Mouse (Mus musculus) stomach, embryonic 16.5 days (tissue): ENCODE measurements around the gene Slc25a33. TPM values are rescaled to one million over a fixed set of nuclear protein-coding genes. Genes with fewer than 3 reads are reported as not detected.
"Not testable (repeated sequence)": the region's sequence is repeated elsewhere in the genome, so short reads cannot be mapped to it uniquely, and the experiment has no call there.

Source experiments
- ATAC-seq: fragments of 200-750 bp; cut with Nextera tagmentation; 2 replicates; pipeline ENCODE4 v1.8.0; 2017; ENCODE audit warnings: moderate number of reproducible peaks, moderate TSS enrichment; ENCODE audit not compliant: insufficient read depth, low FRiP score
- H3K27ac ChIP-seq: fragments of 300-500 bp; sonication (generic); 2 replicates; pipeline ENCODE4 v1.5.1; 2014; ENCODE audit warnings: low read length
- H3K27me3 ChIP-seq: fragments of 300-500 bp; sonication (generic); 2 replicates; pipeline ENCODE4 v1.6.1; 2014; ENCODE audit warnings: low read length, control low read depth, mixed read lengths; ENCODE audit not compliant: control insufficient read depth, insufficient read depth
- H3K36me3 ChIP-seq: fragments of 300-500 bp; sonication (generic); 2 replicates; pipeline ENCODE4 v1.6.1; 2014; ENCODE audit warnings: low read length; ENCODE audit not compliant: control insufficient read depth, insufficient read depth
- H3K4me1 ChIP-seq: fragments of 300-500 bp; sonication (generic); 2 replicates; pipeline ENCODE4 v1.6.1; 2014; ENCODE audit warnings: low read length, control low read depth, mixed read lengths; ENCODE audit not compliant: control insufficient read depth, insufficient read depth
- H3K4me2 ChIP-seq: fragments of 300-500 bp; sonication (generic); 2 replicates; pipeline ENCODE4 v1.6.1; 2014; ENCODE audit warnings: low read depth, low read length, mixed read lengths
- H3K4me3 ChIP-seq: fragments of 300-500 bp; sonication (generic); replicated peaks from 2 replicates; pipeline ENCODE4 v1.5.1; 2014; ENCODE audit warnings: mild to moderate bottlenecking, low read length
- H3K9ac ChIP-seq: fragments of 300-500 bp; sonication (generic); 2 replicates; pipeline ENCODE4 v1.6.1; 2014; ENCODE audit warnings: low read length
- H3K9me3 ChIP-seq: fragments of 300-500 bp; sonication (generic); replicated peaks from 2 replicates; pipeline ENCODE4 v1.6.1; 2016; ENCODE audit warnings: low read length, control low read depth; ENCODE audit not compliant: control insufficient read depth
- WGBS: fragments of 180-500 bp; shearing (Covaris S2); extraction: QIAGEN DNeasy Blood & Tissue Kit; methylation state at CpG from one replicate; pipeline ENCODE4 v1.1.7; 2014; 5-methylcytosine and 5-hydroxymethylcytosine counted together
- polyA plus RNA-seq: library from polyadenylated mRNA; unstranded; fragments of >200 nt; fragmentation: Nextera tagmentation; extraction: Ambion mirVana; gene quantifications from 2 replicates; pipeline ENCODE4 v1.2.1, GENCODE M21; 2015

Slc25a33 gene
- polyA plus RNA-seq: 7.8 and 8.1 TPM in 2 replicates

DNA sequence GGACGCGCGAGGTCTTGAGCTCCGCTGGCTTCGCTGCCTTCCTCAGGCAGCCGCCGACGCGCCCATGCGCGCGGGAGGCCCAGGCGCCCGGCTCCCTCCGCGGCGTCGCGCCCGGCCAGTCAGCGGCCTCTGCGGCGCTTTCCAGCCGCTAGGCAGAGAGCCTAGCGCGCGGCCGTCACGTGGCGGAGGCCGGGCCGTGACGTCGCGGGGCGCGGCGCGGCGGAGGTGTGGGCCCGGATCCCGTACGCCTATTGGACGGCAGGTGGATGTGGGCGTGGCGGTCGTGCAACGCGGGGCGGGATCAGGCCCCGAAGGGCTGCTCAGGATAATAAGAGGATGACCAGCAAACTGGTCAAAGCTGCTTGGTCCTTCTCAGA lies at the start of gene Slc25a33:
Slc25a33 (minus strand) TSS at position 184 of the 377 bp plus-strand sequence.
- no peaks in the 10 kb centered on the region for H3K9me3 ChIP-seq
- H3K27ac ChIP-seq: 0 out of 2 replicates have a peak within 1 kb of the TSS, but pooled peaks have one; percentile 12
- peak within 1 kb of the TSS; percentile 79 for H3K4me3 ChIP-seq
- H3K4me1 ChIP-seq: peaks cover 19% of the 10 kb centered on the region
- under 1% methylated on average over 51 of the region's 51 CpGs for WGBS
- peak; percentile 97 for ATAC-seq
- H3K4me2 ChIP-seq: peak within 1 kb of the TSS; percentile 98
- H3K36me3 ChIP-seq: no peaks in the 10 kb centered on the region
- peak within 1 kb of the TSS; percentile 84 for H3K9ac ChIP-seq
- H3K27me3 ChIP-seq: no peaks in the 10 kb centered on the region

DNA sequence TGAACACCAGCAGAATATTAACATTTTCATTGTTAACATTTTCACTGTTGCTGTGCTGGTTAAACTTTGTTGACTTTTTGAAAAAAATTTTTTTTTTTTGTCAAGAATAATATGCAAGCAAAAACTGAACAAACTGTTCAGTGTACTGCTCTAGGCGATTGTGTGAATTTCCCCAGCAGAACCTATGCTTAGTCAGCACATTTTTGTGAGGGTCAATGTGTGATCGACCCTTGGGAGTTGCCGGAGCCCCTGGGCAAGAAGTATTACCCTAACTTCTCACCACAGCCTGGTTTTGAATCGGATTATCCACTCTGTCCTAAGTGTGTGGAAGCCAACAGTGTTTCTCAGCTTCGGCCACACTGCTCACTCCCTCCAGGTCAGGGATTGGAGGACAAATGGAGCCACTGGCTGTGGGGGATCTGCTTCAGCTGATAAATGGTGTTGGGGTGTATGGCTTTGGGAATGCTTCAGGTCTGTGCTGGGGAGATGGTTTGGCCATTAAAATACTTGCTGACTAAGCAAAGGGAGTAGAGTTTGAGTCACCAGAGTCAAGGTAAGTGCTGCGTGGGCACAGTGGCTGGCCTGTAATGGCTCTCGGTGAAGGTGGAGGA lies 48.6 kb upstream of the Slc25a33 start:
- no peaks in the 10 kb centered on the region for H3K36me3 ChIP-seq
- no peak overlapping the region for H3K9ac ChIP-seq
- H3K4me2 ChIP-seq: no peak overlapping the region
- H3K4me1 ChIP-seq: peaks cover 18% of the 10 kb centered on the region
- H3K27ac ChIP-seq: no peak overlapping the region
- no peak for ATAC-seq
- H3K27me3 ChIP-seq: no peaks in the 10 kb centered on the region
- no peaks in the 10 kb centered on the region for H3K9me3 ChIP-seq
- 62% methylated on average over 7 of the region's 7 CpGs for WGBS
- H3K4me3 ChIP-seq: no peak overlapping the region

DNA sequence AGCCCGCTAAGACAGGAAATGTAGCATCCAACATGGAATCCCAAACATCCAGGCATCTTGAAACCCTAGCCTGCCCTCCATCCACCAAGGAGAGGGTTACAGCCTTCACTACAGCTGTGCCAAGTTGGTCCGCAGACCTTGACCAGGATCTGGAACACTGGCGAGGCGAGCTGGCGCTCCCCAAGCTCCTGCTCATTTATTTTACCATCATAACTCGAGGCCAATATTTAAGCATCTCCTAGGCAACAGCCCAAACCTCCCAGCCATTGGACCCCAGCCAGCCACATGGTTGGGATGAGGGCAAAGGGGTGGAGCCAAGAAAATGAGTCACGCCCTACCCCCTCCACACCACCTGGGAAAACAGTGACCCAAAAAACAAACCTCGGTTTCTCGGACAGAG lies 48.0 kb upstream of the Slc25a33 start:
- Histone ChIP-seq H3K27me3 (no peaks in the 10 kb centered on the region), H3K27ac (peak overlapping the region; percentile 57; the same call in 1 of the 2 replicates)
- peak; percentile 54; the same call in 1 of the 2 replicates for ATAC-seq

DNA sequence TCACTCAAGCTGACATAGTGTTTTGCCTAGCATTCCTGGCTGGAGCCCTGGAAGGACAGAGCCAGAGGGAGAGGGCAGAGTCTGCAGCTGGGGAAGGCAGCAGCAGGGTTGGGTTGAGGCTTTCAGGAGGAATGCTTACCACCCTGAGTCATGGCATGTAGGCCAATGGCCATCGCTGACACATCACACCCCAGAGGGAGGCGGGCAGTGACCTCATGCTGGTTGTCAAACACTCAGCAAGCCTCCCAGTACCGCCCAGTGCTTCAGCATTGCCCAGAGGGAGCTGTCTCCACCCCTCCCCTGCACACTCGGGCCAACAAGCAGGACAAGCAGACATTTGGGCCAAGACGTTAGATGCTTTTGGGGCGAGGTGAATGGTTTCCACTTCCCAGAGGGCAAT lies 46.5 kb upstream of the Slc25a33 start:
- peaks cover 18% of the 10 kb centered on the region for H3K4me1 ChIP-seq
- ATAC-seq: peak; percentile 88
- H3K36me3 ChIP-seq: no peaks in the 10 kb centered on the region
- 29% methylated on average over 6 of the region's 6 CpGs for WGBS
- H3K9ac ChIP-seq: no peak overlapping the region
- H3K27ac ChIP-seq: no peak overlapping the region; the same call in 1 of the 2 replicates
- H3K4me2 ChIP-seq: no peak overlapping the region
- H3K9me3 ChIP-seq: no peaks in the 10 kb centered on the region
- no peaks in the 10 kb centered on the region for H3K27me3 ChIP-seq
- no peak overlapping the region for H3K4me3 ChIP-seq

More for the DNA sequence above, 48.0 kb upstream of the Slc25a33 start:
- Histone ChIP-seq H3K9ac (no peak overlapping the region), H3K4me1 (peaks cover 18% of the 10 kb centered on the region), H3K9me3 (no peaks in the 10 kb centered on the region), H3K4me3 (no peak overlapping the region), H3K4me2 (no peak overlapping the region), H3K36me3 (no peaks in the 10 kb centered on the region)
- WGBS: 28% methylated on average over 9 of the region's 9 CpGs

DNA sequence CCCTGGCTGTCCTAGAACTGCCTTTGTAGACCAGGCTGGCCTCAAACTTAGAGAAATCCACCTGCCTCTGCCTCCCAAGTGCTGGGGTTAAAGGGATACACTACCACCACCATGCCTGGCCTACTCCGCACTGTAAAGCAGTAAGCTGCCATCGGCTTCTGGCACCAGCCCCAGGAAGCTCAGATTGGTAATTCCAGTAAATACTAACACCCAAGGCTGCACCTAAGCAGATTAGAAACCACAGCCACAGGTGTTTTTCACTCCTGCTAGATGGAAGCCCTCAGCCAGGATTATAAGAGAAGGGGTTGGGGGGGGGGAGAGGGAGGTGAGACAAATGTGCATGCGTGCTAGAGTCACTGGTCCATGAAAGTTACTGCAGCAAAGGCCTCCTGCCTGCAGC lies 45.1 kb upstream of the Slc25a33 start:
- 76% methylated on average over 3 of the region's 3 CpGs for WGBS
- Histone ChIP-seq H3K27ac (no peak overlapping the region), H3K9me3 (no peaks in the 10 kb centered on the region)

DNA sequence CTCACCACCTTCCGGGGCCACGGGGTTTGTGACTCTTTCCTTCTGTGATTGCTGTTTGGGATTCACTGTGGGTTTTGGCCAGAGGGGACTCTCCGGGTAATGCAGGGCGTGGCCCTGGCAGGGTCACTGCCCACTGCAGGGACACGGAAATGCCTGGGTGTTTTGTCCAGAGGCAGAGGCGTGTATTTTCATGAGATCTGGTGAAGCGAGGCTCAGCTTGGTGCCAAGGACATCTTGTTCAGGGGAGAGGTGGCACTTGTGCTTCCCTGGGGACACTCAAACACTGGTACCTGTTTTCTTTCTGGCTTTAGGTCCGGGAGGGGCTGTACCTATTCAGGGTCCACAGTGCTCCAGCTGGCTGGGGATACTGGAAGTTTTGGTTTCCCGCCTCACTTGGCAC lies 42.5 kb upstream of the Slc25a33 start:
- H3K9ac ChIP-seq: no peak overlapping the region
- WGBS: 84% methylated on average over 9 of the region's 9 CpGs
- H3K27ac ChIP-seq: no peak overlapping the region
- H3K4me1 ChIP-seq: peaks cover 14% of the 10 kb centered on the region; the same call in 1 of the 2 replicates
- no peak overlapping the region for H3K4me2 ChIP-seq
- H3K36me3 ChIP-seq: no peaks in the 10 kb centered on the region
- H3K9me3 ChIP-seq: no peaks in the 10 kb centered on the region
- H3K27me3 ChIP-seq: no peaks in the 10 kb centered on the region
- ATAC-seq: no peak
- H3K4me3 ChIP-seq: no peak overlapping the region

More for the DNA sequence above, 45.1 kb upstream of the Slc25a33 start:
- Histone ChIP-seq H3K4me1 (peaks cover 18% of the 10 kb centered on the region), H3K36me3 (no peaks in the 10 kb centered on the region), H3K9ac (no peak overlapping the region), H3K4me2 (no peak overlapping the region), H3K4me3 (no peak overlapping the region), H3K27me3 (no peaks in the 10 kb centered on the region)
- ATAC-seq: no peak

DNA sequence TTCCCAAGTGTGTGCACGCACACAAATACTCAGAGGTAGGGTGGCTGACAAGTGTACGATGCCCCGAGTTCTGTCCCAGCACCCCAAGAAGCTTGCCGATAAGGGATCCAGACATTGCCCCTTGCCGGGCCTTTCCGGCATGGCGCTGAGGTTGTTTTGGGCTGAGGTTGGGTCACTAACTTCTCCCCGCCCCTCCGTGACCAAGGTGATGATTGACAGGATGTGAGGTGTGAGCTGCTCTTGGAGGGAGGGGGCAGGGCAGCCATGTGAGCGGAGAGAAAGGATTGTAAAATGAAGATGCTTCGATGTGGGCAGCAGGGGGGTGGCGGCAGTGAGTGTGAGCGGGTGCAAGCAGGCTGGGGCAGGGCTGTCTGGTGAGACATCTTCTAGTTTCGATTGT lies 41.5 kb upstream of the Slc25a33 start:
- H3K27me3 ChIP-seq: no peaks in the 10 kb centered on the region
- ATAC-seq: no peak
- no peak overlapping the region for H3K4me3 ChIP-seq
- H3K9ac ChIP-seq: no peak overlapping the region
- H3K4me1 ChIP-seq: peaks cover 7% of the 10 kb centered on the region; the same call in 1 of the 2 replicates
- no peaks in the 10 kb centered on the region for H3K9me3 ChIP-seq
- no peaks in the 10 kb centered on the region for H3K36me3 ChIP-seq
- no peak overlapping the region for H3K27ac ChIP-seq
- H3K4me2 ChIP-seq: no peak overlapping the region
- 89% methylated on average over 14 of the region's 14 CpGs for WGBS

DNA sequence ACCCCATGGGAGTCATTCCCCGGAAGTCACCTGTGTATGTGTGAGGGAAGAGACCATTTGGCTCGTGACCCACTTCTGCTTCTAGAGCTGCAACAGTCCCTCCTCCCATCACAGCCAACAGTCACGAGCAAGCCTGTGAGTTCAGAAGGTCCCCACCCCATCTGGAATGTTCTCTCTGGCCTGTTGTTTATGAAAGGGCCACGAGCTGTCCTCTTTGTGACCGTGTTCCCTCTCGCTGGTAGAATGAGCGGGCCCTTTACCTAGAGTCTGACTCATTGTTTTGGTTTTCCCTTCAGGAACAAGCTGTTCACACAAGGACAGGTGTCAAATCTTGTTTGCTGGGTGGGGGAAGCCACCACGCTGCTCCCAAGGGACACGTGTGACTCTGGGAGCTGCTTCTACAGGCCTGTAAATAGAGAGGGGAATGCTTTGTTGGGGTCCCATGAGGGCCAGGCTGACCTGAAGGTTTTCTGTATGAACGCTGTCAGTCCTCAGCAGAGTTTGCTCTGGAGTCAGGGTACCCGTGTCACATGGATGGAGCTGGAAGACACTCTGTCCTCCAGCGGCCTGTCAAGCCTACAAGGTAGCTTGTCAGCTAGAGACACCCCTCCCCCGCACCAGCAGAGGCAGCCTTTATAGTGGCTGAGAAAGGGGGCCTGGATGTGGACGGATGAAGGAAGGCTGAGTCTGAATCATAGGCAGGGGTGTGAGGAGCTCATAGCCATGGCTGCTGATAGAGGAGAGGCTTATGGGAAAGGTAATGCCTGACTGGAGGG lies 39.5 kb upstream of the Slc25a33 start:
- no peak overlapping the region for H3K4me2 ChIP-seq
- no peaks in the 10 kb centered on the region for H3K36me3 ChIP-seq
- WGBS: 42% methylated on average over 14 of the region's 14 CpGs
- no peak overlapping the region for H3K27ac ChIP-seq
- H3K4me1 ChIP-seq: peaks cover 6% of the 10 kb centered on the region; the same call in 1 of the 2 replicates
- H3K9ac ChIP-seq: 0 out of 2 replicates have a peak overlapping the region, but pooled peaks have one; percentile 19
- no peaks in the 10 kb centered on the region for H3K9me3 ChIP-seq
- H3K4me3 ChIP-seq: no peak overlapping the region
- ATAC-seq: peak; percentile 39; the same call in 1 of the 2 replicates
- H3K27me3 ChIP-seq: peaks cover 6% of the 10 kb centered on the region

DNA sequence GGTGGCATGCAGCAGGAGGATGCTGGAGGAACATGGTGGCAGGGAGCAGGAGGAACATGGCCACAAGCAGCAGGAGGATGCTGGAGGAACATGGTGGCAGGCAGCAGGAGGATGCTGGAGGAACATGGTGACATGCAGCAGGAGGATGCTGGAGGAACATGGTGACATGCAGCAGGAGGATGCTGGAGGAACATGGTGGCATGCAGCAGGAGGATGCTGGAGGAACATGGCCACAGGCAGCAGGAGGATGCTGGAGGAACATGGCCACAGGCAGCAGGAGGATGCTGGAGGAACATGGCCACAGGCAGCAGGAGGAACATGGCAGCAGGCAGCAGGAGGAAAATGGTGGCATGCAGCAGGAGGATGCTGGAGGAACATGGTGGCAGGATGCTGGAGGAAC lies 36.3 kb upstream of the Slc25a33 start:
- ATAC-seq, H3K4me2 ChIP-seq, H3K27ac ChIP-seq, H3K4me3 ChIP-seq, H3K9ac ChIP-seq, H3K27me3 ChIP-seq, H3K36me3 ChIP-seq, H3K9me3 ChIP-seq, H3K4me1 ChIP-seq: not testable (repeated sequence)
